Mouse (Mus musculus): Measurements from ENCODE around the gene Cdrt4. TPM values are rescaled to one million over a fixed set of nuclear protein-coding genes. Genes with fewer than 3 reads are reported as not detected.

Cdrt4 gene
- total and polyA plus RNA-seq, 3 experiments, result not detected

- TF ChIP-seq CHD2 (IDR thresholded peaks at IDR 0.05; ENCODE audit: low read length) (no peak), USF2 (conservative IDR thresholded peaks at IDR 0.05; ENCODE audit: low read depth, low read length) (no peak), RCOR1 (conservative IDR thresholded peaks at IDR 0.05; ENCODE audit: low read depth, low read length) (no peak), POLR2AphosphoS2 (IDR thresholded peaks at IDR 0.05; ENCODE audit: low read depth, low read length) (no peak), ETS1 (conservative IDR thresholded peaks at IDR 0.05; ENCODE audit: low read depth, low read length) (no peak), ZKSCAN1 (IDR thresholded peaks at IDR 0.05; ENCODE audit: borderline replicate concordance, low read depth, low read length) (no peak), BHLHE40 (IDR thresholded peaks at IDR 0.05; ENCODE audit: low read depth, low read length) (no peak), JUND (conservative IDR thresholded peaks at IDR 0.05; ENCODE audit: low read depth, low read length) (no peak), MAZ (IDR thresholded peaks at IDR 0.05; ENCODE audit: low read depth, low read length) (no peak), ZNF384 (IDR thresholded peaks at IDR 0.05; ENCODE audit: low read depth, low read length) (no peak), ELF1 (IDR thresholded peaks at IDR 0.05; ENCODE audit: low read depth, low read length) (no peak)
- no peak overlapping the region for H3K4me3 ChIP-seq (replicated peaks in 1 of 3; ENCODE audit: low read depth in 2 of 3, low read length in 2 of 3, poor library complexity in 1 of 3)
- in situ Hi-C loops (cut with MboI; ENCODE audit: low pct_ligation_motif_present, low pct_unique_long_range_greater_than_20kb, low sequenced_read_pairs), result no loop called here
Measured at GRCm38 (mm10) chr11:62985075-62985474, 34.1 kb downstream of the Cdrt4 start.

GRCm38 (mm10) chr11:62986578-62986977 lies 35.6 kb downstream of the Cdrt4 start:
- dilution Hi-C loops (cut with MboI; ENCODE audit: extremely low pct_ligation_motif_present, extremely low pct_unique_long_range_greater_than_20kb, low sequenced_read_pairs) (no loop called here), in situ Hi-C loops (cut with MboI; ENCODE audit: low pct_ligation_motif_present, low pct_unique_long_range_greater_than_20kb, low sequenced_read_pairs) (no loop called here)
- Histone ChIP-seq H3K27me3 (replicated peaks) (no peaks in the 10 kb centered on the region), H3K4me1 (ENCODE audit: control insufficient read depth in 1 of 2, insufficient read depth in 2 of 2) (peaks cover 0 to 6% of the 10 kb centered on the region in 2 experiments; a peak in 2 of 4 replicates), H3K4me2 (ENCODE audit: insufficient read depth, low read depth, poor library complexity, severe bottlenecking) (no peak overlapping the region), H3K36me3 (replicated peaks in 1 of 2; ENCODE audit: control insufficient read depth in 1 of 2, insufficient read depth in 1 of 2, low read length in 1 of 2) (no peaks in the 10 kb centered on the region), H3K27ac (ENCODE audit: insufficient read depth, low read depth) (no peak overlapping the region), H3K9me3 (replicated peaks; ENCODE audit: low read length) (no peaks in the 10 kb centered on the region), H3K79me2 (replicated peaks; ENCODE audit: control insufficient read depth, extremely low read depth, insufficient read depth, poor library complexity, severe bottlenecking) (no peaks in the 10 kb centered on the region), H3K9ac (ENCODE audit: insufficient read depth, low read depth) (no peak overlapping the region), H3K4me3 (replicated peaks in 1 of 3; ENCODE audit: low read depth in 2 of 3, low read length in 2 of 3, poor library complexity in 1 of 3) (no peak overlapping the region)
- TF ChIP-seq NRF1 (IDR thresholded peaks at IDR 0.05; ENCODE audit: low read depth, low read length) (no peak), E2F4 (IDR thresholded peaks at IDR 0.05; ENCODE audit: insufficient replicate concordance, low read depth, low read length) (no peak), HCFC1 (IDR thresholded peaks at IDR 0.05; ENCODE audit: low read depth, low read length) (no peak), ZKSCAN1 (IDR thresholded peaks at IDR 0.05; ENCODE audit: borderline replicate concordance, low read depth, low read length) (no peak), ETS1 (conservative IDR thresholded peaks at IDR 0.05; ENCODE audit: low read depth, low read length) (no peak), IRF4 (IDR thresholded peaks at IDR 0.05; ENCODE audit: low read depth, low read length) (no peak), CHD1 (IDR thresholded peaks at IDR 0.05; ENCODE audit: low read depth, low read length) (no peak), JUN (IDR thresholded peaks at IDR 0.05; ENCODE audit: insufficient read depth, low read depth, low read length) (no peak), CTCF (conservative IDR thresholded peaks at IDR 0.05 in 1 of 2, IDR thresholded peaks at IDR 0.05 in 1 of 2; ENCODE audit: low read depth in 2 of 2, low read length in 2 of 2) (no peak), USF1 (IDR thresholded peaks at IDR 0.05; ENCODE audit: low read depth, low read length) (no peak), UBTF (IDR thresholded peaks at IDR 0.05; ENCODE audit: low read depth, low read length) (no peak), BHLHE40 (IDR thresholded peaks at IDR 0.05; ENCODE audit: low read depth, low read length) (no peak), ZNF384 (IDR thresholded peaks at IDR 0.05; ENCODE audit: low read depth, low read length) (no peak), NELFE (IDR thresholded peaks at IDR 0.05; ENCODE audit: low read depth, low read length) (no peak), CHD2 (IDR thresholded peaks at IDR 0.05; ENCODE audit: low read length) (no peak), MXI1 (IDR thresholded peaks at IDR 0.05; ENCODE audit: low read depth, low read length) (no peak), TCF12 (IDR thresholded peaks at IDR 0.05; ENCODE audit: low read depth, low read length) (no peak), SMC3 (IDR thresholded peaks at IDR 0.05; ENCODE audit: low read depth, low read length) (no peak)
- no peak for DNase-seq (ENCODE audit: extremely low read depth)

More at GRCm38 (mm10) chr11:62985075-62985474, 34.1 kb downstream of the Cdrt4 start:
- dilution Hi-C loops (cut with MboI; ENCODE audit: extremely low pct_ligation_motif_present, extremely low pct_unique_long_range_greater_than_20kb, low sequenced_read_pairs), result no loop called here
- Histone ChIP-seq H3K79me2 (replicated peaks; ENCODE audit: control insufficient read depth, extremely low read depth, insufficient read depth, poor library complexity, severe bottlenecking) (no peaks in the 10 kb centered on the region), H3K9ac (ENCODE audit: insufficient read depth, low read depth) (no peak overlapping the region), H3K27me3 (replicated peaks) (no peaks in the 10 kb centered on the region), H3K9me3 (replicated peaks; ENCODE audit: low read length) (peaks cover 3% of the 10 kb centered on the region), H3K4me2 (ENCODE audit: insufficient read depth, low read depth, poor library complexity, severe bottlenecking) (no peak overlapping the region), H3K36me3 (replicated peaks in 1 of 2; ENCODE audit: control insufficient read depth in 1 of 2, insufficient read depth in 1 of 2, low read length in 1 of 2) (no peaks in the 10 kb centered on the region), H3K27ac (ENCODE audit: insufficient read depth, low read depth) (no peak overlapping the region), H3K4me1 (ENCODE audit: control insufficient read depth in 1 of 2, insufficient read depth in 2 of 2) (peaks cover 0 to 6% of the 10 kb centered on the region in 2 experiments; a peak in 2 of 4 replicates)
- DNase-seq (ENCODE audit: extremely low read depth), result no peak

All from CH12.LX (cell line).